Mouse (Mus musculus): ENCODE measurements at regions not wholly inside any gene's neighbourhood (a gene's known extent, or its start where the extent isn't known, plus 50 kb on each side); places are given as distances from the start of the nearest gene placed in this dataset.

DNA sequence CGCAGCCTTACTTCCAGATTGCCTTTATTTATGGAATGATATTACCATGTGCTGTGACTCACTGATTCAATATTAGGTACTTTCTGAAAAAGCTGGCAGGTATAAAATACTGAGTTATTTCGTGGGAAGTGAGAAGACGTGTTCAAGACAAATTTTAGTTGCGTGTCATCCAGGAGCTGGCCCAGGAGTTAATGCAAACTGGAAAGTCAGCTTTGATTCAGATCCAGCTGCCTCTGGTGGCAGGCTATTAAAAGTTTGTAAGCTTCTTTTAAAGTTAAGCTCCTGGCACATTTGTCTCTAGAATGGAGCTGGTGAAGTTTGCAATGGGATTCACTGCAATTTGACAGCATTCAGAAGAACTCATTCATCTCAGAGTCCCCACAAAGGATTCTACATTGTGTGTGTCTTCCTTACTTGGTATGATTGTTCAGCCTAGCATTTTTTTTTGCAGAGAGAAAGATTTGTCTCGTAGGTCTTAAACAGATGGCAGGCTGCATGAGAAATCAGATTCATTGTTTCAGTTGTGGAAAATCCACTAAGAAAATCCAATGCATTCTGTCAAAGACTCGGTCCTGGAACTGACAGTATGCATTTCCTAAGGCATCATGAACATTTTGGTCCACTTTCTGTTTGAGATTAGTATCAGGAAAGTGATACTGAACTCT, 599.1 kb downstream of the Gm19410 start:
- no peak for DNase-seq

- DNase-seq: peak; percentile 54
These were observed 600.4 kb downstream of the Gm19410 start for GRCm38 (mm10) chr8:36365945-36366344.

DNA sequence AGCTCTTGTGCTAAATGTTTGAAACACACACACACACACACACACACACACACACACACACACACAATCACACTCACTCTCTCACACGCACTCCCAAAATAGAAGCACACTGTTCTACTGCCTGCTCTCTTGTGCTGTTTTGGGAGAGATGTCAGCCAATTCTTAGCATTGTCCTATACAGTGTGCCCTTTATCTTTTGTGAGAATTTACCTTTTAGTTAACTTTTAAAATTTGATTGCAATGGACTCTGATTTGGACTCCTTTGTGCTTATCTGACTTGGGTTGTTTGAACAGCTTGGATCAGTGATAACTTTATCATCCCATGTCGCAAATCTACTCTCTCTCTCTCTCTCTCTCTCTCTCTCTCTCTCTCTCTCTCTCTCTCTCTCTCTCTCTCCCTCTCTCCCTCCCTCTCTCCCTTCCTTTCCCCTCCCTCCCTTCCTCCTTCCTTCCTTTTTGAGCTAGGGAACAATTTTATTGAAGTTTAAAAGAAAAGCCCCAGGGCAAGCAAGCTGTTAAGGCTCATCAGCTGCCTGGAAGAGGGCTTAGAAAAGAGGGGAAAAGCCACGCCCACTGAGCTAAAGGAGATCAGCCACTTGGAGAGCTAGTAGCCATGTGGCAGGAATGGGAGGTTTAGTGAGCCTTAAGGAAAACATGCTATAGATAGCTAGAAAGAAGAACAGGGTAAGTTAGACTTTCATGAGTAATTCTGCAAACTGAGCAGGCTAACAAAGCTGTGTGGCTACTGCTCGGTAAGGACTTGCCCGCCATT, 611.2 kb downstream of the Gm19410 start:
- no peak for DNase-seq

GRCm38 (mm10) chr8:36394487-36394886, 598.9 kb upstream of the AI429214 start:
- DNase-seq: no peak

DNA sequence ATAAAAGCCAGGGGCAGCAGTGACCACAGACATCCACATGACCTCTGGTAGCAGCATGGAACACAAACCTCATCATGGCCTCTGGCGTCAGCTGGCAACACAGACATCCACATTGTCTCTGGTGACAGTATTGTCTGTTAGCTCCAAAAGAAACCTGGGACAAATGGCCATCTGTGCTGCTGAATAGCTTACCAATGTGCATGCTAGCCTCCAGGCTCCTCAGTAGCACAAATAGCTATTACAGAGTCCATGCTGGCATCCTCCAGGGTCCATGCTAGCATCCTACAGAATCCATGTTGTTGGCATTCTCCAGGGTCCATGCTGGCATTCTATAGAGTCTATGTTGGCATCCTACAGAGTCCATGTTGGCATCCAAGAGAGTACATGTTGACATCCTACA, 596.9 kb upstream of the AI429214 start:
- DNase-seq: peak; percentile 50

DNA sequence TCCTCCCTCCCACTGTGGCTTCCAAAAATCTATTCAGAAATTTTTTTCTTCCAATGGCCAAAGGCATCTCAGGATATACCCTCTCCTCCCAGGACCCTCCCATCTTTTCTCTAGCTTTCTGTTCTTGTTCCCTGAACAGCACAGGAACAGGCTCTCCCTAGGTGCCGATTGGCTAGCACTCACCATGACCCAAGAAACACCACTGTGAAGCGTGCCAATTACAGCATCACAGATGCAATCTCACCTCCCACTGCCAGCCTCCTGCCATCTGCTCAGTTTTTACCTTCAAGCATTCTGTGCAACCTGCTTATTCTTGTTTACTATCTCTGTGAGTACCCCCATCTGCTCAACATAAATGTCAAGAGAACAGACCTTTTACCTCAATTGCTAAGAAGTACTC, 586.7 kb upstream of the AI429214 start:
- peak; percentile 94 for DNase-seq
